Mouse (Mus musculus): ENCODE measurements around the gene Rtl4. TPM values are rescaled to one million over a fixed set of nuclear protein-coding genes. Genes with fewer than 3 reads are reported as not detected.

Rtl4 gene
- not detected in 2 replicates for polyA plus RNA-seq (2012; rRNA removed; ENCODE audit: low replicate concordance)

DNA sequence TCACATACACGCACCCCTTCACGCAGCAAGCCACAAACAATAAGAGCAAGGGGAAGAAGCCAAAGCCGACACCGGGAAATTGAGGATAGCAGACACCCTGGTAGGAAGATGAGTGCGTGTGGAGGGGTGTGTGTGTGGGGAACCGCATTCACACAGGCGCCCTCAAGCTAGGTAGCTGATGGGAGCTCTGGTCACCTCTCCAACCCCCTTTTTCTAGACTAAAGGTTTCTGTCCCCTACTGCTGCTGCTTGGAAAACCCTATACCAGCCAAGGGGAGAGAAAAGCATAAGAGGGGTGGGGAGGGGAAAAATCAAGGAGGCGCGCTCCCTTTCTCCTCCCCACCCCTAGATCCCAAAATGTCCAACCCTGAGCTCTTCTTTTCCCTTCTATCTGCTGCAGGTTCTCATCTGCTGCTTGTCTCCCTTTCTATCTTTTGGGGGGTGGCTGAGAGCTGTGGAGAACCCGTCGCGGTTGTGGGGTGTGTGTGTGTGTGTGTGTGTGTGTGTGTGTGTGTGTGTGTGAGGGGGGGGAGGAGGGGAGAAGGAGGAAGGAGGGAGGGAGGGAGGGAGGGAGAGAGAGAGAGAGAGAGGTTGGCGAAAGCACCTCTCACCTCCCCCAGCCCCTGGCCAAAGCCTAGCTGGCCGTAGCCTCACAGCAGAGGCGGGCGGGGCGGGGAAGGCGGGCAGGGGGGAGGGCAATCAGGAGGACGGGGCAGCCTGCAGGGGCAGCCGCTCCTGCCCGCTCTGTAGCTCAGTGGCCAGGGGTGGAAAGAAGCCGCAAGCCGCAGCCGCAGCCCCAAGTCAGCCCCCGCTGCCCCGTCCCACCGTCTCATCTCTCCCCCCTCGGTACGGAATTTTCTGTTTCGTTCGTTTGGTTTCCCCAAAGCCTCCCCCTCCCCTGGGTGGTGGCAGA, at the start of gene Rtl4:
Rtl4 (plus strand) TSS at position 701 of the 912 bp plus-strand sequence.

GRCm38 (mm10) chrX:144688142-144688206, 733 bp upstream of the Rtl4 start, which contains the start of gene Trpc5:
Gene Trpc5 (minus strand): TSS chrX:144688180.

Other genes starting within 250 kb of the Rtl4 start
- gene Trpc5os, start 232.3 kb upstream of the Rtl4 start, polyA plus RNA-seq (2012; rRNA removed; ENCODE audit: low replicate concordance), result not detected in 2 replicates
- not detected in 2 replicates for gene Trpc5, start 727 bp upstream of the Rtl4 start, polyA plus RNA-seq (2012; rRNA removed; ENCODE audit: low replicate concordance)

Data from mammary gland, adult 2 months (tissue).